Mouse (Mus musculus) layer of hippocampus, adult 2 months (tissue): ENCODE results near the gene Gm28372. TPM values are rescaled to one million over a fixed set of nuclear protein-coding genes. Genes with fewer than 3 reads are reported as not detected.
"Not testable (repeated sequence)": the region's sequence is repeated elsewhere in the genome, so short reads cannot be mapped to it uniquely, and the experiment has no call there.

Experiments used
- DNase-seq, 2 experiments: peaks; one replicate each; pipeline ENCODE4 v3.0.0; 2022; ENCODE audit warnings: low spot score in 2 of 2
- H3K27ac ChIP-seq: fragments of 200-600 bp; 2 replicates; pipeline ENCODE4 v1.8.1; 2022
- H3K4me3 ChIP-seq: fragments of 200-600 bp; 2 replicates; pipeline ENCODE4 v1.8.1; 2022; ENCODE audit warnings: mild to moderate bottlenecking
- CTCF ChIP-seq: fragments of 200-600 bp; conservative IDR thresholded peaks from 2 replicates; pipeline ENCODE4 v1.8.1; 2022; ENCODE audit warnings: antibody characterized with exemption, mild to moderate bottlenecking, moderate library complexity
- long read RNA-seq, 2 experiments: library from polyadenylated mRNA; stranded (forward); transcript quantifications; one replicate each; pipeline ENCODE4 v2.0.0; 2021; ENCODE audit warnings: borderline mapping rate in 2 of 2
- total RNA-seq, 2 experiments: library from RNA; stranded (reverse); gene quantifications; 2 replicates each; pipeline ENCODE4 v1.2.3; 2021

The Gm28372 gene
- total RNA-seq = not detected
- long read RNA-seq, experiment 1 = 0 reads
- long read RNA-seq, experiment 2 = 0 reads

- Histone ChIP-seq H3K4me3 (no peak within 1 kb of the TSS), H3K27ac (no peak within 1 kb of the TSS)
- no peak for TF ChIP-seq CTCF
- DNase-seq = no peak
Observed at GRCm38 (mm10) chr2:130404939-130405338, at the start of gene Gm28372, which contains the start of gene 1700020A23Rik. Gene Gm28372 (plus strand): TSS chr2:130405239. Gene 1700020A23Rik (plus strand): TSS chr2:130405259.

DNA sequence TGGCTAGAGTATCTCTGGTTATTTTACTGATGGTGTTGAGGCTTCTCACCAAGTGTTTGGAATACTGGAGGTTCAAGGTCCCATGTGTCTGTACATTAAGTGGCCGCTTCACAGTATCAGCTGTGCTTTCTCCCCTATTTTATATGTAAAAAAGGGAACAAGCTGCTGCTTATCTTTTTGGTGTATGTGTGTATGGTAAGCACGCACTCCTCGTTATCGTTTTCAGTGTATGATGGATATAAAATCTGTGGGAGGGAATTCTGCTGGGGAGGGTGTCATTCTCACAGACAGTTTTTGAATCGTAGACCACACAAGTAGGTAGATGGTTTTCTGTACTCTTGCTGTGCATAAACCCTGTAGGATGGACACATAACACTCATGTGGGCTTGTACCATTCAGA, 47.5 kb upstream of the Gm28372 start:
- no peak overlapping the region for H3K4me3 ChIP-seq
- DNase-seq = no peak
- no peak overlapping the region for H3K27ac ChIP-seq
- no peak for TF ChIP-seq CTCF

GRCm38 (mm10) chr2:130358852-130359251, 46.2 kb upstream of the Gm28372 start:
- no peak for TF ChIP-seq CTCF
- Histone ChIP-seq H3K27ac (no peak overlapping the region), H3K4me3 (no peak overlapping the region)
- DNase-seq = no peak

GRCm38 (mm10) chr2:130362511-130363026, 42.5 kb upstream of the Gm28372 start:
- Histone ChIP-seq H3K4me3 (no peak overlapping the region), H3K27ac (no peak overlapping the region)
- peak in 1 of 2 experiments; percentile 68 for DNase-seq
- peak; percentile 86 for TF ChIP-seq CTCF

- no peak overlapping the region for H3K27ac ChIP-seq
- no peak for DNase-seq
- TF ChIP-seq CTCF = no peak
- no peak overlapping the region for H3K4me3 ChIP-seq
Observed at GRCm38 (mm10) chr2:130365211-130366094, 39.6 kb upstream of the Gm28372 start.

GRCm38 (mm10) chr2:130367386-130367785, 37.7 kb upstream of the Gm28372 start:
- DNase-seq = no peak
- no peak overlapping the region for H3K27ac ChIP-seq
- TF ChIP-seq CTCF = no peak
- H3K4me3 ChIP-seq = no peak overlapping the region

GRCm38 (mm10) chr2:130373026-130373425, 32.0 kb upstream of the Gm28372 start:
- not testable (repeated sequence) for H3K4me3 ChIP-seq, DNase-seq, H3K27ac ChIP-seq

- 0 out of 2 replicates have a peak overlapping the region, but pooled peaks have one; percentile 7 for H3K27ac ChIP-seq
- no peak for TF ChIP-seq CTCF
- DNase-seq = no peak
- no peak overlapping the region for H3K4me3 ChIP-seq
Observed at GRCm38 (mm10) chr2:130374951-130375350, 30.1 kb upstream of the Gm28372 start.

- no peak overlapping the region for H3K4me3 ChIP-seq
- TF ChIP-seq CTCF = no peak
- no peak overlapping the region for H3K27ac ChIP-seq
- DNase-seq = no peak
Observed at GRCm38 (mm10) chr2:130383205-130383604, 21.8 kb upstream of the Gm28372 start.

DNA sequence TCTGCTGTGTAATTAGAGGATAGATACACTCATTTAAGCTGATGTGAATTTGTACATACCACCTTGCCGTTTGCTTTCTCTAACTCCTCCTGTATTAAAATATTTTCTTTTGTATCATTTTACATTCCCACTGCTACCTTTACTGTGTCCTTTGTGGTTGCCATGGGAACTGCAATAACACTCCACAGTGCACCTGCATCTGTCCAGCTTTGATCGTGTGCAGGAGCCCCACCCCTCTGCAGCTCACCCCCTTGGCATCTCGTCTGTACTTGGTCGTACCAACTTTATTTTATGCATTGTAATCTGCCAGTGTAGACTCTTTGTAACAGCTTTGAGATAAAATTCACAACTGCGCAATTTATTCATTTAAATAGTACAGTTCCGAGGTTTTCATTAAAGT, 21.1 kb upstream of the Gm28372 start:
- H3K4me3 ChIP-seq = no peak overlapping the region
- TF ChIP-seq CTCF = no peak
- no peak overlapping the region for H3K27ac ChIP-seq
- no peak for DNase-seq

- no peak overlapping the region for H3K27ac ChIP-seq
- no peak overlapping the region for H3K4me3 ChIP-seq
- no peak for TF ChIP-seq CTCF
- DNase-seq = no peak
Observed at GRCm38 (mm10) chr2:130386212-130386611, 18.8 kb upstream of the Gm28372 start.

GRCm38 (mm10) chr2:130388796-130389195, 16.2 kb upstream of the Gm28372 start:
- Histone ChIP-seq H3K4me3 (no peak overlapping the region), H3K27ac (no peak overlapping the region)
- peak; percentile 58 for TF ChIP-seq CTCF
- DNase-seq = no peak

GRCm38 (mm10) chr2:130390993-130391625, 13.9 kb upstream of the Gm28372 start:
- no peak overlapping the region for H3K27ac ChIP-seq
- TF ChIP-seq CTCF = no peak
- DNase-seq = no peak
- H3K4me3 ChIP-seq = no peak overlapping the region

DNA sequence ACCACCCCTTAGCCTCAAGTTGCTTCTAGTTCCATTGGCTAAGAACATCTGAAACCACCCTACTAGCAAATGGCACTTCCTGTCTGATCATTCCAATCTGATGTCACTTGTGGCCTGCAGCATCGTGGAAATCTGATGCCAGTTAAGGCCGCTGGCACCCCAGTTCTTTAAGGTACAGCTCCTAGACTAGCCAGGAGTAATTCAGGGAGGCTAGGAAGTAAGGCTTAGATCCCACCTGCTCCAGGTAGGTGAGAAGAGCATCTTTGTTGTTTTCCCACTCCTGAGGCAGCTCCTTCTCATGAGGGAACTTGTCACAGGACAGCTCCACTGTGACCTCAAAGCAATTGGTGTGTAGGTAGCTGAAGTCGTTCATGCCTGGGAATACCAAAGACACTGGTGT, 12.2 kb upstream of the Gm28372 start:
- no peak for DNase-seq
- Histone ChIP-seq H3K4me3 (no peak overlapping the region), H3K27ac (no peak overlapping the region)
- no peak for TF ChIP-seq CTCF
